Mouse (Mus musculus) embryonic facial prominence, embryonic 11.5 days (tissue): ENCODE results near the gene Dact3. TPM values are rescaled to one million over a fixed set of nuclear protein-coding genes. Genes with fewer than 3 reads are reported as not detected.

Experiments used
- ATAC-seq: fragments of 200-750 bp; cut with Nextera tagmentation; replicated peaks from 2 replicates; pipeline ENCODE4 v1.8.0; 2017; ENCODE audit warnings: low read depth; ENCODE audit not compliant: insufficient number of reproducible peaks, low FRiP score, low TSS enrichment
- DNase-seq: peaks from one replicate; pipeline ENCODE4 v3.0.0-alpha.2; 2015; ENCODE audit warnings: low spot score
- H3K27ac ChIP-seq: fragments of 300-500 bp; sonication (generic); replicated peaks from 2 replicates; pipeline ENCODE4 v1.5.1; 2014; ENCODE audit warnings: mild to moderate bottlenecking, low read depth, low read length, control low read depth
- H3K27me3 ChIP-seq: fragments of 300-500 bp; sonication (generic); 2 replicates; pipeline ENCODE4 v1.6.1; 2014; ENCODE audit warnings: mild to moderate bottlenecking, low read length, moderate library complexity, mixed read lengths; ENCODE audit not compliant: control insufficient read depth, insufficient read depth
- H3K36me3 ChIP-seq: fragments of 300-500 bp; sonication (generic); replicated peaks from 2 replicates; pipeline ENCODE4 v1.6.1; 2014; ENCODE audit warnings: low read depth, mild to moderate bottlenecking, low read length, moderate library complexity, mixed read lengths; ENCODE audit not compliant: control insufficient read depth, insufficient read depth
- H3K4me1 ChIP-seq: fragments of 300-500 bp; sonication (generic); 2 replicates; pipeline ENCODE4 v1.6.1; 2014; ENCODE audit warnings: low read length, mixed read lengths; ENCODE audit not compliant: control insufficient read depth, insufficient read depth
- H3K4me2 ChIP-seq: fragments of 300-500 bp; sonication (generic); 2 replicates; pipeline ENCODE4 v1.6.1; 2014; ENCODE audit warnings: low read depth, mild to moderate bottlenecking, control low read depth, low read length, moderate library complexity
- H3K4me3 ChIP-seq: fragments of 300-500 bp; sonication (generic); 2 replicates; pipeline ENCODE4 v1.5.1; 2014; ENCODE audit warnings: low read depth, low read length, control low read depth
- H3K9ac ChIP-seq: fragments of 300-500 bp; sonication (generic); replicated peaks from 2 replicates; pipeline ENCODE4 v1.6.1; 2014; ENCODE audit warnings: mild to moderate bottlenecking, control low read depth, low read length
- H3K9me3 ChIP-seq: fragments of 300-500 bp; sonication (generic); replicated peaks from 2 replicates; pipeline ENCODE4 v1.6.1; 2016; ENCODE audit warnings: mild to moderate bottlenecking, low read length, inconsistent platforms, mixed read lengths; ENCODE audit not compliant: control insufficient read depth
- WGBS: fragments of 180-500 bp; shearing (Covaris S2); extraction: QIAGEN DNeasy Blood & Tissue Kit; methylation state at CpG from one replicate; pipeline ENCODE4 v1.1.7; 2014; 5-methylcytosine and 5-hydroxymethylcytosine counted together
- polyA plus RNA-seq: library from polyadenylated mRNA; unstranded; fragments of >200 nt; fragmentation: Nextera tagmentation; extraction: Ambion mirVana; gene quantifications from 2 replicates; pipeline ENCODE4 v1.2.1, GENCODE M21; 2014

Dact3 gene
- polyA plus RNA-seq, 1 experiment from 2014 or later = 12.2 TPM

DNA sequence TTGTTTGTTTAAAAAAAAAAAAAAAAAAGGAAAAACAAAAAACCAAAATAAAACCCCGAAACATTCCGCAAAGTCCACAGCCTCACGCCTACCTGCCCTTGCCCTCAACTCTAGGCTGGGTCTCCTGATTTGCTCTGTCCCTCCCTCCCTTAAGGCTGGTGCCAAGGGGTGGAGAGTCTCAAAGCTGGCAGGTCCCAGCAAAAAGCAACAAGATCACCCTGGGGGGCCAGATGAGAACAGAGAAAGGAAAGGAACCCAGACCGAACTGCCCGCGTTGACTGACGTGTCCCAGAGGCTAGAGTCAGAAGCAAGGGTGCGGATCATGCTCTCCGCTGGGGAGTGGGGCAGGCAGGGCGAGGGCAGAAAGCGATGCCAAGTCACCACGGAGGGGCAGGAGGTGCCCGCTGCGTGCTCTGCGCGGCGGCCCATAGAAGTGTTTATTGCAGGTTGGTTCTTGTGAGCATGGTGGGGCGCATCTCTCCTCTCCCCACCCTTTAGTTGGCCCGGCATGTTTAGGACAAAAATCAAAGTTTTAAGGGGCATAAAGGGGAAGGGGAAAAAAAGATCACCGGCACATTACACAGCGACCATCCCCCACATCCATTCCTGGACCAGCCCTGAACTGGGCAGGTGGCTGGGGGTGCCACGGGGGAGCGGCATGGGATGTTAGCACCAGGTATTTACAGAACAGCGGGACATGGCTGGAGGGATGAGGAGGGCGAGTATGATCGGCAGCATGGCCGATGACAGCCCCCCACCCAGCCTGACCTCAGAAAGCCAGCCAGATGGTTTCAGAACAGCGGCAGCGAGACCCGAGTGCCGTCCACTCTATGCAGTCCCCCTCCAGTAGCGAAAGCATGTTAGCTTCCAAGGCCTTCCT lies 40.6 kb downstream of the Dact3 start:
- H3K4me3 ChIP-seq = no peak overlapping the region
- H3K9me3 ChIP-seq = no peaks in the 10 kb centered on the region
- 90% methylated on average over 28 of the region's 32 CpGs for WGBS
- H3K4me1 ChIP-seq = peaks cover 2% of the 10 kb centered on the region
- no peak overlapping the region for H3K27ac ChIP-seq
- no peak for ATAC-seq
- no peak for DNase-seq
- H3K4me2 ChIP-seq = no peak overlapping the region
- H3K36me3 ChIP-seq = peaks cover 15% of the 10 kb centered on the region
- H3K9ac ChIP-seq = no peak overlapping the region
- no peaks in the 10 kb centered on the region for H3K27me3 ChIP-seq

DNA sequence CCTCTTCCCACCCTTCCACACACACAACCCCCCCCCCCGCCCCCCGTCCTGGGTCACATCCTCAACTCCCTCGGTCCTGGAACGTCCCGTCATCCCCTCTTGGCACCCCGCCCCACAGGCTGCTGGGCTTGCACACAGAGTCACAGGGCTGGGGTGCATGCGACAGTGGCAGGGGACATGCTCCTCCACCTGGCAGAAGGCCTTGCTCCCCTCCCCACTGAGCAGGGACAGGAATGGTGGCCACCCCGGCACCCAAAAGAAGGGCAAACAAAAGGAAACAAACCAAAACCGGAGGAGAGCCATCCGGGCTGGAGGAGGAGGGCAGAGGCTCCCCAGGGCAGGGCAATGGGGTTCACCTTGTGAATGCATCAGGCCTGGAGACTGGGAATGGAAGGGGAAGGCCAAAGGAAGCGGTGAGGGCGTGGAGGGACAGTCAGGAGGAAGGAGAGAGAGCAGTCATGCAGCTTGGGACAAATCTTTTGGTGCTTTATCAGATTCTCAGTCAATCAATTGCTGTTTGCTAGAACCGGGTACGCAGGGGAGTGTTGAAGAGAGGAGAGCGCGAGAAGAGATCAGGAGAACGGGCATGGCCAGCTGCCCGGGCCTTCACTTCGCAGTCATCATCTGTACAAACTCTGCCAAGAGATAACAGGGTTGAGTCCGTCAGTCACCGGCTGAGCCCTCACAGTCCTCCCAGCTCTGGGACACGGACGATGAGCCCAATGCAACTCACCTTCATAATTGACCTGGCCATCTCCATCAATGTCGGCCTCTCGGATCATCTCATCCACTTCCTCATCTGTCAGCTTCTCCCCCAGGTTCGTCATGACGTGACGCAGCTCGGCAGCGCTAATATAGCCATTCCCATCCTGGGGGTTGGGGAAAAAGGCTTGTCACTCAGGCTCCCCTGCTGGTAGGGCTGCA lies 41.5 kb downstream of the Dact3 start:
- H3K4me1 ChIP-seq = peaks cover 10% of the 10 kb centered on the region
- no peak for DNase-seq
- H3K4me3 ChIP-seq = no peak overlapping the region
- no peaks in the 10 kb centered on the region for H3K27me3 ChIP-seq
- H3K27ac ChIP-seq = no peak overlapping the region
- H3K36me3 ChIP-seq = peaks cover 15% of the 10 kb centered on the region
- no peaks in the 10 kb centered on the region for H3K9me3 ChIP-seq
- ATAC-seq = no peak
- no peak overlapping the region for H3K4me2 ChIP-seq
- no peak overlapping the region for H3K9ac ChIP-seq
- WGBS = 87% methylated on average over 30 of the region's 30 CpGs

DNA sequence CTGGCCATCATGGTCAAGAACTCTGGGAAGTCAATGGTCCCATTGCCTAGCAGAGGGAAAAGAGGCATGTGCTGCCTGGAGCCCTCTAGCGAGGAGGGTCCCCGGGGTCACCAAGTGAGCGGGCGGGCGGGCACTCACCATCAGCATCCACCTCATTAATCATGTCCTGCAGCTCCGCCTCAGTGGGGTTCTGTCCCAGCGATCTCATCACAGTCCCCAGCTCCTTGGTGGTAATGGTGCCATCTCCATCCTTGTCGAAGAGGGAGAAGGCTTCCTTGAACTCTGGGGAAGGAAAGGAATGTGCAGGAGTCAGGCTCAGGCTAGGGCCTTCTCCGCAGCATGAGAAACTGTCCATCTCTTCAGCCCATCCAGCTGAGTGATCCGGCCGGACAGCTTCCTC lies 42.3 kb downstream of the Dact3 start:
- peaks cover 15% of the 10 kb centered on the region for H3K36me3 ChIP-seq

DNA sequence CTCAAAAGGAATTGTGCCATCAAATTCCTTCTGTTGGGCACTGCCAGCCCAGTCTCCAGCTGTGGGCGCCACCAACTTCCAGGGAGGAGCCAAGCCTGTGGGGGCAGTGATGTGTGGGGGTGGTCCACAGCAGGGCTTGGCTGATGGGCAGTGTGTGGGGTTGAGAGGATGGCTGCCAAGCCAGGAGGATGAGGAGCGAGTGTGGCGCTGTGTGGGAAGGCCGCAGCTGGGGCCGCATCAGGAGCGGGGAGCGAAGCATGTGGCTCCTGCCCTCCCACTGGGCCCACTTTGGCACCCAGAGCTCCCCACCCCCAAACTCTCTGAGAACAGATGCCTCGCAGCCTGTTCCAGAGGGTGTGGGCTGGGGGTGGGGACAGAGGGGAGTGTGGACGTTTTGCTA lies 42.9 kb downstream of the Dact3 start:
- Histone ChIP-seq H3K27ac (no peak overlapping the region), H3K9ac (no peak overlapping the region), H3K4me3 (no peak overlapping the region), H3K4me2 (no peak overlapping the region), H3K27me3 (no peaks in the 10 kb centered on the region), H3K36me3 (peaks cover 15% of the 10 kb centered on the region), H3K4me1 (peaks cover 20% of the 10 kb centered on the region), H3K9me3 (no peaks in the 10 kb centered on the region)
- WGBS = 90% methylated on average over 9 of the region's 9 CpGs
- ATAC-seq (no peak), DNase-seq (no peak)

More for the DNA sequence above, 42.3 kb downstream of the Dact3 start:
- DNase-seq (no peak), ATAC-seq (no peak)
- no peaks in the 10 kb centered on the region for H3K9me3 ChIP-seq
- H3K9ac ChIP-seq = no peak overlapping the region
- H3K27me3 ChIP-seq = no peaks in the 10 kb centered on the region
- 89% methylated on average over 11 of the region's 11 CpGs for WGBS
- H3K4me2 ChIP-seq = no peak overlapping the region
- H3K4me3 ChIP-seq = no peak overlapping the region
- peaks cover 19% of the 10 kb centered on the region for H3K4me1 ChIP-seq
- H3K27ac ChIP-seq = no peak overlapping the region

DNA sequence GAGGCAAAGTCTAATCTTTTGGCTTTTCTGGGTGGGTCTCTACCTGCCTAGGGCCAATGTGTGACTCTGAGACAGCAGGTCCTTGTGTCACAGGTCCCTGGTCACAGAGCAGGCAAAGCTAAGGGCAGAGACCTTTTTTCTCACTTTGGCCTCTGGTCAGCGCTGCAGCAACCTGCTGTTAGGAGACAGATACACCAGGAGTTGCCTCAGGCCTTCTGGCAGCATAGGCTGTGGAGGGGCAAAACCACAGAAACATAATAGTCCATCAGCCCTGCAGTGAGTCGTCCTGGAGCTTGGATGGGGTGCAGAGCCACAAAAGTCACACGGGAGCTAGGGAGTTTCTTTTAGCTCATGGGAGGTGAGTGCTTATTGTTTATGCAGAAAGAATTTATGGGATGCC lies 43.6 kb downstream of the Dact3 start:
- Histone ChIP-seq H3K4me2 (no peak overlapping the region), H3K4me3 (no peak overlapping the region), H3K36me3 (peaks cover 15% of the 10 kb centered on the region), H3K27ac (no peak overlapping the region), H3K9me3 (no peaks in the 10 kb centered on the region), H3K27me3 (no peaks in the 10 kb centered on the region), H3K9ac (no peak overlapping the region), H3K4me1 (peaks cover 20% of the 10 kb centered on the region)
- DNase-seq = no peak
- WGBS = 90% methylated on average over 3 of the region's 3 CpGs
- no peak for ATAC-seq

DNA sequence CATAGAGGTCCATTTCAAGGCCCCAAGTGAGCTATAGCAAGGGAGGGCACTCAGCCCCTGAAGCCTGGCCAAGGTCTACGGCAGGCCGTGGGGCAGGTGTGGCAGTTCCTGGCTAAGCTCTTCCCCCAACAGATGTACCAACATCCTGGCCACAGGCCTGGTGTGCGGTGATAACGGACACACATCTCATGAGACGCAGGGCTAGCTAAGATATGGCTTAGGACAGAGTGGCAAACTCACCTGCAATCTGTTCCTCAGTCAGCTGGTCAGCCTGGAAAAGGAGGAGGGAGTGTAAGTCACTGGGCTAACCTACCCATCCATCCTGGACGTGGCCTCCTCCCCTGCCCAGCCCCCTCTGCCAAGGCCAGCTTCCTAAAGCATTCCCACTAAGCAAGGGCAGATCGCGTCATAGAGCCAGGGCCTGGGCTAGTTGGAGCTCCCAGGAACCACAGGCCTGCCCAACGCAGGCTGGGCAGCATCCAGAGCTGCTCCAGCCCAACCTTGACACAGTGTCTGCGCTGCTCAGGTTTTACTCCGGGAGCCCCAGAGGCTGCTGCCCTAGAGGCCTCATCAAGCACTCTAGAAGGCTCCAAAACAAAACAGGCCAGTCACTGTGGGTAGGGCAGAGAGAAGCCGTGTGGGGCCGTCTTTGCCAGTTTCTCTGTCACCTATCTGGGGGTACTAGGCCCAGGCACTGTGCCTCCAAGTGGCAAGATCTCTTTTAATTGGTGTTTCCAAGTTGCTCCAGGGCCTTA lies 44.5 kb downstream of the Dact3 start:
- WGBS = 87% methylated on average over 13 of the region's 13 CpGs
- peaks cover 20% of the 10 kb centered on the region for H3K4me1 ChIP-seq
- no peak overlapping the region for H3K4me2 ChIP-seq
- H3K9me3 ChIP-seq = no peaks in the 10 kb centered on the region
- H3K27ac ChIP-seq = no peak overlapping the region
- no peaks in the 10 kb centered on the region for H3K27me3 ChIP-seq
- H3K9ac ChIP-seq = no peak overlapping the region; the same call in 1 of the 2 replicates
- ATAC-seq (no peak), DNase-seq (no peak)
- H3K36me3 ChIP-seq = peaks cover 13% of the 10 kb centered on the region
- no peak overlapping the region for H3K4me3 ChIP-seq

DNA sequence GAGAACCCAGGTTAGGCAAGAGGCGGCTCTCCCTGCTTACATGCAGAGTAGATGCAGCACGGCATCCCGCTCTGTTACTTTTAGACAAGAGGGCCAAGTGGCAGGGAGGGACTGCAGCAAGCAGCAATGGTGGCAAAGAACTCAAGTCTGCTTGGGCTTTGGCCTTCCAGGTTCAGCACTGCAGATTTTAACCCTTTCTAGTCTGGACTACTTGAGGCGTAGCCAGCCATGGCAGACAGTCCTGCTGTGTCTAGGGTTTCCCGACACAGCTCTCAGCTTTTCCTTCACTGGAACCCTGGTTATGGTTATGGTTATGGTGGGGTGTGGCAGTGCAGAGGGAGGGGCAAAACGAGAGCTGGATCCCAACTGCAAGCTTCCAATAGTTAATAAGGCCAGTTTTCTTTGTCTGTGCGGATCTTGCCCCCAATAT lies 45.0 kb downstream of the Dact3 start:
- no peak for DNase-seq
- WGBS = 81% methylated on average over 7 of the region's 7 CpGs
- no peak overlapping the region for H3K27ac ChIP-seq
- no peak for ATAC-seq
- H3K4me1 ChIP-seq = peaks cover 20% of the 10 kb centered on the region
- H3K9me3 ChIP-seq = no peaks in the 10 kb centered on the region
- H3K9ac ChIP-seq = no peak overlapping the region; the same call in 1 of the 2 replicates
- no peak overlapping the region for H3K4me2 ChIP-seq
- no peak overlapping the region for H3K4me3 ChIP-seq
- H3K27me3 ChIP-seq = no peaks in the 10 kb centered on the region
- H3K36me3 ChIP-seq = peaks cover 8% of the 10 kb centered on the region
